Mouse (Mus musculus): Measurements from ENCODE around the gene Odf3l1.

The Odf3l1 gene

GRCm38 (mm10) chr9:56832900-56833299 is 31.6 kb downstream of the Odf3l1 start:
- POLR2A ChIA-PET: interaction anchor here in 1 of 4 experiments (0.5 to 0.6 kb wide), 2 partner anchors 298 to 384 kb away, joined by 4 to 5 read pairs; no protein-coding TSS in a partner anchor

GRCm38 (mm10) chr9:56831904-56832303 is 32.6 kb downstream of the Odf3l1 start:
- POLR2A ChIA-PET: interaction anchor here in 1 of 4 experiments (1.4 kb wide), 1 partner anchor 11 kb away, joined by 3 read pairs; no protein-coding TSS in a partner anchor

More at GRCm38 (mm10) chr9:56832900-56833299, 31.6 kb downstream of the Odf3l1 start:
- CTCF ChIA-PET: interaction anchor here in 3 of 4 experiments (0.6 to 2.3 kb wide), 5 partner anchors 11 to 35 kb away, joined by 3 to 10 read pairs (median 4); no protein-coding TSS in a partner anchor

GRCm38 (mm10) chr9:56830162-56830561 is 34.3 kb downstream of the Odf3l1 start:
- ChIA-PET POLR2A (interaction anchor here in 3 of 4 experiments (0.6 to 1.6 kb wide), 6 partner anchors 17 to 892 kb away, joined by 3 to 5 read pairs (median 3); partner anchors contain the start of gene Scaper (in 1 of the 3)), CTCF (interaction anchor here (0.5 to 1.8 kb wide), 13 partner anchors 13 to 1747 kb away, joined by 3 to 7 read pairs (median 4); no protein-coding TSS in a partner anchor)

More at GRCm38 (mm10) chr9:56831904-56832303, 32.6 kb downstream of the Odf3l1 start:
- CTCF ChIA-PET: interaction anchor here in 3 of 4 experiments (0.7 to 2.3 kb wide), 5 partner anchors 12 to 563 kb away, joined by 3 to 10 read pairs (median 4); no protein-coding TSS in a partner anchor

GRCm38 (mm10) chr9:56828841-56829240 is 35.6 kb downstream of the Odf3l1 start:
- POLR2A ChIA-PET: interaction anchor here in 1 of 4 experiments (1.6 kb wide), 1 partner anchor 61 kb away, joined by 3 read pairs; no protein-coding TSS in a partner anchor
- CTCF ChIA-PET: interaction anchor here in 1 of 4 experiments (1.8 kb wide), 1 partner anchor 19 kb away, joined by 6 read pairs; no protein-coding TSS in a partner anchor

- ChIA-PET POLR2A (interaction anchor here in 2 of 4 experiments (0.6 to 1.6 kb wide), 4 partner anchors 61 to 1711 kb away, joined by 3 to 7 read pairs (median 3); no protein-coding TSS in a partner anchor), CTCF (interaction anchor here in 1 of 4 experiments (0.7 kb wide), 1 partner anchor 220 kb away, joined by 6 read pairs; no protein-coding TSS in a partner anchor)
These were observed 36.3 kb downstream of the Odf3l1 start for GRCm38 (mm10) chr9:56828146-56828545.

- POLR2A ChIA-PET: no interaction called here
- CTCF ChIA-PET: interaction anchor here in 3 of 4 experiments (0.6 to 2.1 kb wide), 17 partner anchors 12 to 434 kb away, joined by 3 to 11 read pairs (median 3); partner anchors contain the start of gene Lingo1 (in 1 of the 3)
These were observed 38.8 kb downstream of the Odf3l1 start for GRCm38 (mm10) chr9:56825476-56826213.

GRCm38 (mm10) chr9:56824900-56825299 is 39.6 kb downstream of the Odf3l1 start:
- ChIA-PET POLR2A (no interaction called here), CTCF (interaction anchor here (0.6 to 2.1 kb wide), 29 partner anchors 9 to 1008 kb away, joined by 3 to 11 read pairs (median 4); partner anchors contain the start of gene Lingo1 (in 1 of the 4))

- ChIA-PET POLR2A (interaction anchor here in 1 of 4 experiments (1.4 kb wide), 1 partner anchor 14 kb away, joined by 5 read pairs; the partner anchor contains the start of gene Lingo1), CTCF (no interaction called here)
These were observed 53.6 kb downstream of the Odf3l1 start for GRCm38 (mm10) chr9:56810916-56811315.

- ChIA-PET CTCF (no interaction called here), POLR2A (no interaction called here)
These were observed 56.5 kb downstream of the Odf3l1 start for GRCm38 (mm10) chr9:56807990-56808389.

GRCm38 (mm10) chr9:56803146-56803545 is 61.3 kb downstream of the Odf3l1 start:
- ChIA-PET POLR2A (interaction anchor here in 1 of 4 experiments (0.5 kb wide), 2 partner anchors 124 to 148 kb away, joined by 3 to 5 read pairs; partner anchors contain the start of gene Snupn), CTCF (interaction anchor here in 2 of 4 experiments (0.5 to 1.2 kb wide), 2 partner anchors 23 to 112 kb away, joined by 3 read pairs; no protein-coding TSS in a partner anchor)

Measured in embryonic stem cell, embryonic (primary cell).